16 mouse cellular contexts compared by ENCODE assay signal in genomic region chr4:136505426-136506215, GRCm38 (mm10). TPM values are rescaled to one million over a fixed set of nuclear protein-coding genes. Genes with fewer than 3 reads are reported as not detected.
DNase-seq lines count a peak whose midpoint lies in the region; ATAC-seq lines count a peak whose summit lies in the region.
"Had no signal": no experiment of that assay in that cellular context is flagged by ENCODE, and none has a peak within 500 bp of the region (broad histone marks: within the 10 kb centered on the region; RNA-seq: fewer than 3 reads in every experiment).

No protein-coding gene starts in this region.

- DNase-seq in heart, adult 9 months (ENCODE audit: low spot score in 2 of 2), result no peak
- DNase-seq in 3T3-L1 (ENCODE audit: low read depth, low spot score) (peak; percentile 65), MEL-GATA-1-ER (ENCODE audit: extremely low read depth, low read depth) (peak; percentile 19)
- DNase-seq in left cerebral cortex, postnatal 14 days (ENCODE audit: low spot score in 2 of 2), result no peak
- DNase-seq in natural killer cell, adult 2 months (ENCODE audit: low spot score in 2 of 2), result no peak
- no peak for DNase-seq in thymus, postnatal 10 days (ENCODE audit: low spot score in 2 of 2)
- DNase-seq: cerebellum, adult 11-12 months; kidney, postnatal 14 days; left cerebral cortex, postnatal 4 days; right cerebral cortex, postnatal 25 days; thymus, postnatal 36 days had no signal

- H3K4me3 ChIP-seq in heart, embryonic 15.5 days, result no peak overlapping the region
- H3K4me3 ChIP-seq: erythroblast, embryonic 14.5 days; stomach, embryonic 15.5 days had no signal

- no peaks in the 10 kb centered on the region for H3K36me3 ChIP-seq in heart, embryonic 15.5 days
- H3K36me3 ChIP-seq: stomach, embryonic 15.5 days had no signal

- H3K9ac ChIP-seq in heart, embryonic 15.5 days, result no peak overlapping the region
- H3K9ac ChIP-seq: stomach, embryonic 15.5 days had no signal

- peaks cover 14% of the 10 kb centered on the region; the same call in 1 of the 2 replicates for H3K4me1 ChIP-seq in heart, embryonic 15.5 days (replicated peaks)
- H3K4me1 ChIP-seq: stomach, embryonic 15.5 days had no signal

- WGBS in heart, embryonic 15.5 days, result 35% methylated on average over 2 of the region's 2 CpGs

- H3K27me3 ChIP-seq in heart, embryonic 15.5 days, result no peaks in the 10 kb centered on the region
- H3K27me3 ChIP-seq: stomach, embryonic 15.5 days had no signal

- H3K27ac ChIP-seq in heart, embryonic 15.5 days, result peak overlapping the region; percentile 27; the same call in 1 of the 2 replicates
- H3K27ac ChIP-seq: stomach, embryonic 15.5 days had no signal

- no peak; the same call in 1 of the 2 replicates for ATAC-seq in heart, embryonic 15.5 days (replicated peaks; ENCODE audit: insufficient number of reproducible peaks, insufficient read depth, low FRiP score, low read depth)
- peak; percentile 99 for ATAC-seq in granulocyte monocyte progenitor cell, adult 5-6 weeks (replicated peaks; ENCODE audit: poor library complexity, severe bottlenecking)
- ATAC-seq: CD4-positive, CD25-positive, alpha-beta regulatory T cell, adult 4 months had no signal

- no peaks in the 10 kb centered on the region for H3K9me3 ChIP-seq in heart, embryonic 15.5 days (replicated peaks)
- H3K9me3 ChIP-seq: stomach, embryonic 15.5 days had no signal

- H3K4me2 ChIP-seq in heart, embryonic 15.5 days, result no peak overlapping the region
- H3K4me2 ChIP-seq: stomach, embryonic 15.5 days had no signal

- intact Hi-C loops in left cerebral cortex, postnatal 14 days (cut with DNase I), result no loop called here

RNA-seq across cellular contexts. Expression of gene Luzp1, which starts 36.1 kb away (rescaled TPM):
- polyA plus RNA-seq in heart, embryonic 15.5 days (2015; fragmentation: Nextera tagmentation; extraction: Ambion mirVana), result 99.5 and 104 TPM in 2 replicates
- total RNA-seq in granulocyte monocyte progenitor cell, adult 5-6 weeks (2014; fragmentation: Nextera tagmentation), result 6.2 and 10.2 TPM in 2 replicates
- 4.0 and 4.1 TPM in 2 replicates for total RNA-seq in granulocyte monocyte progenitor cell, adult 5-6 weeks (2017)
- total RNA-seq in left cerebral cortex, postnatal 14 days (2021), result 10 to 100 TPM; 54.7 to 67.9 TPM

RNA-seq across cellular contexts. Expression of gene 6030445D17Rik, which starts 43.6 kb away (rescaled TPM):
- 0.25 and 0.38 TPM in 2 replicates for polyA plus RNA-seq in heart, embryonic 15.5 days (2015; fragmentation: Nextera tagmentation; extraction: Ambion mirVana)
- not detected in 2 replicates for total RNA-seq in granulocyte monocyte progenitor cell, adult 5-6 weeks (2014; fragmentation: Nextera tagmentation)
- not detected in 2 replicates for total RNA-seq in granulocyte monocyte progenitor cell, adult 5-6 weeks (2017)
- total RNA-seq in left cerebral cortex, postnatal 14 days (2021), result under 1 TPM; 0.20 to 0.32 TPM
- polyA plus RNA-seq: CD4-positive, CD25-positive, alpha-beta regulatory T cell, adult 4 months; erythroblast, embryonic 14.5 days had no signal

Comparison
In these comparisons a context has a peak if more than half of its experiments do, and no peak if none do; other contexts are left out.
1. DNase-seq: peak in 3T3-L1 (single experiment) and MEL-GATA-1-ER (single experiment); none in heart, adult 9 months (0 of 2), left cerebral cortex, postnatal 14 days (0 of 2), natural killer cell, adult 2 months (0 of 2) and thymus, postnatal 10 days (0 of 2).
2. RNA of gene Luzp1, which starts 36.1 kb away (total RNA-seq): 54.7 to 67.9 TPM in left cerebral cortex, postnatal 14 days; 4.0 to 10.2 TPM in granulocyte monocyte progenitor cell, adult 5-6 weeks; every median in the first group is over 4 times any median in the second.